Mouse (Mus musculus) heart, postnatal 0 days (tissue): Measurements from ENCODE around the gene Rtcb.

ENCODE experiments used
- CTCF ChIP-seq: IDR thresholded peaks from 2 replicates; pipeline ENCODE4 v1.5.1; 2016; ENCODE audit warnings: antibody characterized with exemption, control low read depth, low read depth
- EP300 ChIP-seq: IDR thresholded peaks from 2 replicates; pipeline ENCODE4 v1.6.1; 2016; ENCODE audit warnings: antibody characterized with exemption, low read depth

- TF ChIP-seq CTCF (no peak), EP300 (no peak)
Measured at GRCm38 (mm10) chr10:86006455-86006854, 48.8 kb upstream of the Rtcb start.
